Mouse (Mus musculus): ENCODE results near the gene Ryr3.

GRCm38 (mm10) chr2:113210023-113210422 is 6.9 kb downstream of the Ryr3 start:
- TF ChIP-seq TCF3 (IDR thresholded peaks at IDR 0.05; ENCODE audit: insufficient read length, low read depth): no peak
- TF ChIP-seq CEBPB (IDR thresholded peaks at IDR 0.05; ENCODE audit: insufficient read depth, poor library complexity, severe bottlenecking): no peak
- TF ChIP-seq E2F4 (IDR thresholded peaks at IDR 0.05; ENCODE audit: insufficient read depth): no peak
- TF ChIP-seq MAX (IDR thresholded peaks at IDR 0.05; ENCODE audit: low read depth): no peak
- no peak for TF ChIP-seq MYOD1 (IDR thresholded peaks at IDR 0.05; ENCODE audit: control insufficient read depth in 1 of 3, insufficient read length in 2 of 3, low read depth in 2 of 3)
- TF ChIP-seq POLR2AphosphoS2 (IDR thresholded peaks at IDR 0.05; ENCODE audit: insufficient read length, low read depth): no peak
- TF ChIP-seq TCF12 (IDR thresholded peaks at IDR 0.05; ENCODE audit: insufficient read depth, poor library complexity, severe bottlenecking): no peak
- no peak for TF ChIP-seq POLR2A (IDR thresholded peaks at IDR 0.05; ENCODE audit: insufficient read length, low read depth)
- TF ChIP-seq SRF (IDR thresholded peaks at IDR 0.05; ENCODE audit: control insufficient read depth, insufficient read length, low read depth): no peak
- TF ChIP-seq MYOG (IDR thresholded peaks at IDR 0.05; ENCODE audit: control insufficient read depth in 1 of 3, insufficient read depth in 1 of 3, insufficient read length in 2 of 3, low read depth in 2 of 3): no peak

Measured in myocyte (in vitro differentiated cells).